Mouse (Mus musculus): ENCODE results near the gene Gm7358.
"Not testable (repeated sequence)": the region's sequence is repeated elsewhere in the genome, so short reads cannot be mapped to it uniquely, and the experiment has no call there.

Gm7358 gene

GRCm38 (mm10) chr17:14059431-14059830 is at the start of gene Gm7358:
Gm7358 (minus strand) TSS chr17:14059531.
- not testable (repeated sequence) for DNase-seq (ENCODE audit: extremely low spot score, low read depth, low spot score)

- not testable (repeated sequence) for DNase-seq (ENCODE audit: extremely low spot score, low read depth, low spot score)
Observed at GRCm38 (mm10) chr17:14103018-14103417, 43.7 kb upstream of the Gm7358 start.

- not testable (repeated sequence) for DNase-seq (ENCODE audit: extremely low spot score, low read depth, low spot score)
Observed at GRCm38 (mm10) chr17:14101446-14101980, 42.2 kb upstream of the Gm7358 start.

DNA sequence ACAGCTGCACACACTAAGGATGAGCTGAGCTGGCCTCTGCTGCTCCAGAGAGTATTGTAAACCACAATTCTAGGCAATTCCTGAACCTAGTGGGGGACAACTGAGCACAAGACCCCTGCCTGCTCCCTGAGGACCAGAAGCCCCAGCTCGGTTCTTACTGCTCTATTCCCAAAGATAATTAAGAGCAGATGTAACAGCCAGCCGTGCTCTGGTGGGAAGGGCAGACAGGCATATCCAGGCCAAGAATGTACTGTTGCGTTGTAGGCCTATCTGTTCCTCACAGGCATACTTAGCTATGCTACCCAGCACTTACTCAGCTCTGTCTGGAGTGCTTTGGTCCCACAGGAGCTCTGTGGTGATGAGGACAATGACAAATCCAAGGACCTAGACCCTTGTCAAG is 40.6 kb upstream of the Gm7358 start:
- not testable (repeated sequence) for DNase-seq (ENCODE audit: extremely low spot score, low read depth, low spot score)

DNA sequence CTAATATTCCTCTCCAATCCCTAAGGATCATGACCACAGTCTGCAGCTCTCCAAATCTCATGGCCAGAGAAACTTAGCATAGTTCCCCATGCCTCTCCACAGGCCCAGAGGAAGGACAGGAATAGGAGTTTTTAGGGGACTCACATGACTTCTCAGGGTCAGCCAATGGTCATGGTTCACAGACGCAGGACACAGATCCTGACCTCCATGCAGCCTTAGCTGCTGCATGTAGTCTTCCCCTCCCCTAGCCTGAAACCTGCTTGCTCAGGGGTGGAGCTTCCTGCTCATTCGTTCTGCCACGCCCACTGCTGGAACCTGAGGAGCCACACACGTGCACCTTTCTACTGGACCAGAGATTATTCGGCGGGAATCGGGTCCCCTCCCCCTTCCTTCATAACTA is 34.8 kb upstream of the Gm7358 start:
- DNase-seq (ENCODE audit: extremely low spot score, low read depth, low spot score), result not testable (repeated sequence)

DNA sequence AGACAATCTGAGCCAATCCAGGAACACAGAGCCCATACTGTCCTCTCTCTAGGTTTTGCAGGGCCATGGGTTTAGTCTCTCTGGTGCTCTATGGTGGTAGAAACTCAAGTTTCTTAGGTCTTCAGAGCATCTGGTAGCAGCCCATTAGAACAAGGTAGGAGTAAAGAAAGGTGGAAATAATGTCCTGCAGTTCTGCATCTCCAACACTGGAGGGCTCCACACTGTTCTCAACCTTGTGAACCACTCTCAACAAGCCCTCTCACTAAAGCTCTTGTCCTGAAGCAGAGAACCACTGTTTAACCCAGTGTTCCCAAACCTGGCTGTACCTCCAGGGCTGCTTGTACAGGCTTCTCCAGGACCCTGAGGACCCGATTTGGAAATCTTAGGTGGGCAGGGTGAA is 27.3 kb upstream of the Gm7358 start:
- not testable (repeated sequence) for DNase-seq (ENCODE audit: extremely low spot score, low read depth, low spot score)

GRCm38 (mm10) chr17:14041880-14042279 is 17.5 kb downstream of the Gm7358 start:
- not testable (repeated sequence) for DNase-seq (ENCODE audit: extremely low spot score, low read depth, low spot score)

- DNase-seq (ENCODE audit: extremely low spot score, low read depth, low spot score), result not testable (repeated sequence)
Observed at GRCm38 (mm10) chr17:14037012-14037411, 22.3 kb downstream of the Gm7358 start.

GRCm38 (mm10) chr17:14036113-14036512 is 23.2 kb downstream of the Gm7358 start:
- not testable (repeated sequence) for DNase-seq (ENCODE audit: extremely low spot score, low read depth, low spot score)
